Mouse (Mus musculus): ENCODE measurements at regions not wholly inside any gene's neighbourhood (a gene's known extent, or its start where the extent isn't known, plus 50 kb on each side); places are given as distances from the start of the nearest gene placed in this dataset.

DNA sequence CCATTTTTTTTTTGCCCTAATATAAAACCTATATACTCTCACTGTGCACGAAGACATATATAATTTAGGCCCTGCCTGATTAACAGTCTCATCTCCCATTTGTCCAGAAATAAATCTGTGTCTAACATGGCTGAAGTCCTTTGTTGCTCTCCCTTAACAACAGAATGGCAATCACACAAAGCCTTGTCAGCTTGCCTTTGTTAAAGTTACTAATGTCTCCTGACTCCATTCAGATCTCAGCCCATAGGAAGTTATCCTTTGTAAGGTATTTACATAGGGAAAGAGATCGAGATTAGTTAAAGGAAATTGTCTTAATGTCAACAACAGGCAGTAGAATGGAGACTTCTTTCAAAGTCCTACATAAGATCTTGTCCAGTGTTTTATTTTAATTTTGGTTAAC lies 809.2 kb downstream of the Robo1 start:
- DNase-seq = no peak

GRCm38 (mm10) chr16:73108021-73108452 lies 799.9 kb downstream of the Robo1 start:
- DNase-seq = no peak

- no peak for DNase-seq
Observed at GRCm38 (mm10) chr16:73107608-73108007, 799.5 kb downstream of the Robo1 start.

GRCm38 (mm10) chr16:73105496-73105895 lies 797.4 kb downstream of the Robo1 start:
- DNase-seq = no peak

- DNase-seq = no peak
Observed at GRCm38 (mm10) chr16:73100273-73100672, 792.2 kb downstream of the Robo1 start.

GRCm38 (mm10) chr16:73098760-73099159 lies 790.7 kb downstream of the Robo1 start:
- peak; percentile 15 for DNase-seq

GRCm38 (mm10) chr16:73097176-73097575 lies 789.1 kb downstream of the Robo1 start:
- DNase-seq = peak; percentile 8

DNA sequence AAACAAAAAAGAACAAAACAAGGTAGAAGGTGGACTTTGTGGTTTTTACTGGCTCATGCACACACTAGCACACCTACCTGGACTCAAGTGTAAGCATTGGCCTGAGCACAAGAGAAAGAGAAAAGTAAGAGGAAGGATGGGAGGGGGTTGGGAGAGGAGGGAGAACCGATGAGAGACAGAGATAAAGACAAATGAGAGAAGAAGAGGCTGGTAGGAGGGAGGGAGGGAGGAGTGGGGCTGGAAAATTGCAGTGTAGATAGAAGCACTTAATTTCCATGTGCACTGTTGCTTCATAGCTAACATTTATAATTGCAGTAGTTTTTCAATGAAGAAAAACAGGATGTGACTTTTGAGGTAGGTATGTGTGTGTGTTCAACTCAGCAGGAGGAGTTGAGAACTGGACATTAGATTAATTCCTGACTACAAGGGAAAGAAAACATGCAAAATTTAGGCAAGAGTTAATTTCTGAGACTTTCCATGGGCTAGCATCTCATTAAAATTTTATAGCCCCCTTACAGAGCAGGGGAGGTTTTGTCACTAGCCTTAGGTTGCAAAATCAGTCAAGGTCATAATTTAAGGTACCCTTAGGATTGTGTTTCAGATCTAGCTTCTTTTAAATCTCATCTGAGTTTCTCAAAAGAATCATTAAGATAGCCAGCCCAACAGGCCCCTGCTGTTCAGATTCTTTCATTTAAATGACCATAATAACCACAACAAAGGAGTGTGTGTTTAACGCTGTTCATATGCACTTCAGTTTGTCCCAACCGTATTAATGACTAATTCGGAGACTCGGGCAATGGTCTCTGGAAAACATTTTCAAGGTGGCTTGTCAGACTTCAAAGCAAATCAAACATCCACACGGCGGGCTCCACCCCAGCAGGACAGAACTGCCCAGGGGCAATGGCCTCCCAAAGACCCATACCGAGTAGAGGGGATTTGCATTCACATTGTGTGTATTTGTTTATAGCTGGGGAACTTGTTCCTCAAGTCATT lies 788.3 kb downstream of the Robo1 start:
- DNase-seq = peak; percentile 24

Measured in kidney, postnatal 14 days (tissue).